Mouse (Mus musculus): ENCODE results near the gene Adssl1. TPM values are rescaled to one million over a fixed set of nuclear protein-coding genes. Genes with fewer than 3 reads are reported as not detected.
A peak's percentile ranks its signal among the peaks of the same experiment; 100 is the strongest.

Adssl1 gene
- polyA plus RNA-seq, 1 experiment from 2014 or later = 13.4 TPM

DNA sequence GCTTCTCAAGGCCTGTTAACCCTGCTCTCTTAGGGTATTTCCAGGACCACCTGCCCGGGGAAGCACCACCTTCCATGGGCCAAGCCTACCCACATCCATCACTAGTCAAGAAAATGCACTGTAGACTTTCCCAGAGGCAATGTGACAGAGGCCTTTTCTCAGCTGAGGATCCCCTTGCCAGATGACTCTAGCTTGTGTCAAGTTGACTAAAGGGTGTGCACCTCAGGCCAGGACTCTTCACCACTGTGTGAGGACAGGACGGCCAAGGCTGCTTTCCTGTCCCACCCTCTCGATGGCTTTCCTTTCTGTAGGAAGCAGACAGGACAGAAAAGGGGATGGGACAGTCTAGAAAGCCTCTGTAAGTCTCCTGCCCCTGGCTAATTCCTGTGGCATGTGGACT lies 28.1 kb upstream of the Adssl1 start:
- DNase-seq (ENCODE audit: low spot score) (no peak), ATAC-seq (replicated peaks; ENCODE audit: low FRiP score, low read depth) (no peak)
- TF ChIP-seq CTCF (IDR thresholded peaks at IDR 0.05; ENCODE audit: low read depth) = no peak
- no peak overlapping the region for H3K4me3 ChIP-seq (replicated peaks; ENCODE audit: low read depth, low read length)
- no peak overlapping the region for H3K27ac ChIP-seq
- WGBS = 92% methylated on average over 3 of the region's 3 CpGs
- H3K36me3 ChIP-seq (ENCODE audit: insufficient read depth, low read length) = no peaks in the 10 kb centered on the region
- no peak overlapping the region for H3K9ac ChIP-seq (ENCODE audit: low read depth, low read length)
- no peak overlapping the region for H3K4me2 ChIP-seq (ENCODE audit: low read length)
- no peaks in the 10 kb centered on the region for H3K9me3 ChIP-seq (replicated peaks; ENCODE audit: low read length)
- H3K4me1 ChIP-seq (replicated peaks; ENCODE audit: insufficient read depth, low read length) = peaks cover 50% of the 10 kb centered on the region
- H3K27me3 ChIP-seq (ENCODE audit: insufficient read depth, low read length) = no peaks in the 10 kb centered on the region

DNA sequence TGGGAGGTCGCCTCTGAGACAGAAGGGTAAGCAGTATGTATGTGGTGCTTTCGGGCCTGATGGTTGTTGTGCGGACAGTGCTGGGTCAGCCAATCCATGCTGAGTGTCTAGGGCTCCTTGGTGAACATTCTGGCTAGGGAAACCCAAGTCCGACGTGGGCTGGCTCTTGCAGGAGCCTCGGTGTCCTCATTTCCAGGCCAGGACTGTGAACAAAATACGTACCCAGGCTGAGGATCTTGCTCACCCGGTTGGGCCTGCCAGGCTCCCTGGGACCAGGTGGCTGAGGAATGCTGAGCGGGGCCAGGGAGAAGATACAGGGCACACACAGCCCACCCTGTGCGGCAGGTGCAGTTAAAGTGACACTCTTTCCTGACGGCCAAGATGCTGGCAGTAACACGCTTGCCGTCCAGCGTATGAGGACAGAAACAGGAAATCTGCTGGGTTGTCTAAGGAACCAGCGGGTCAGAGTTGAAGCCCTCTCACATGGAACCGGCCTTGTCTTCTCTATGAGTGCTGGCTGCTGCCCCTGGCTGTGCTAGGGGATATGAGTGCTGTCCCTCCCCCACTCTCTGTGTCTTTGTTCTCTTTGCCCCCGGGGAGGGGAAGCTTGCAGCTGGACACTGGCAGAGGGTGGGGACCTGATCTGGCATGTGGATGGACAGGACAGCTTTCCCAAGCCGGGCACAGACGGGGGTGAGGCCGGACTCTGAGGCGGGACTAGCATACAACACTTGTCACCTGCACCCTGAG lies 26.7 kb upstream of the Adssl1 start:
- Histone ChIP-seq H3K27me3 (ENCODE audit: insufficient read depth, low read length) (no peaks in the 10 kb centered on the region), H3K4me3 (replicated peaks; ENCODE audit: low read depth, low read length) (no peak overlapping the region), H3K4me2 (ENCODE audit: low read length) (no peak overlapping the region; the same call in 1 of the 2 replicates), H3K36me3 (ENCODE audit: insufficient read depth, low read length) (no peaks in the 10 kb centered on the region), H3K9me3 (replicated peaks; ENCODE audit: low read length) (no peaks in the 10 kb centered on the region), H3K4me1 (replicated peaks; ENCODE audit: insufficient read depth, low read length) (peaks cover 41% of the 10 kb centered on the region), H3K9ac (ENCODE audit: low read depth, low read length) (no peak overlapping the region), H3K27ac (no peak overlapping the region)
- TF ChIP-seq CTCF (IDR thresholded peaks at IDR 0.05; ENCODE audit: low read depth) = peak; percentile 11; the same call in 1 of the 2 replicates
- 60% methylated on average over 21 of the region's 21 CpGs for WGBS
- DNase-seq (ENCODE audit: low spot score) (peak; percentile 45), ATAC-seq (replicated peaks; ENCODE audit: low FRiP score, low read depth) (no peak)

GRCm38 (mm10) chr12:112593951-112594915 lies 25.6 kb upstream of the Adssl1 start:
- Histone ChIP-seq H3K4me3 (replicated peaks; ENCODE audit: low read depth, low read length) (no peak overlapping the region), H3K4me1 (replicated peaks; ENCODE audit: insufficient read depth, low read length) (peaks cover 35% of the 10 kb centered on the region), H3K4me2 (ENCODE audit: low read length) (no peak overlapping the region), H3K27me3 (ENCODE audit: insufficient read depth, low read length) (no peaks in the 10 kb centered on the region), H3K36me3 (ENCODE audit: insufficient read depth, low read length) (no peaks in the 10 kb centered on the region), H3K9me3 (replicated peaks; ENCODE audit: low read length) (no peaks in the 10 kb centered on the region), H3K9ac (ENCODE audit: low read depth, low read length) (peak overlapping the region; percentile 8; the same call in 1 of the 2 replicates), H3K27ac (peak overlapping the region; percentile 36; the same call in 1 of the 2 replicates)
- TF ChIP-seq CTCF (IDR thresholded peaks at IDR 0.05; ENCODE audit: low read depth) = no peak
- WGBS = 67% methylated on average over 16 of the region's 16 CpGs
- ATAC-seq (replicated peaks; ENCODE audit: low FRiP score, low read depth) (no peak), DNase-seq (ENCODE audit: low spot score) (no peak)

GRCm38 (mm10) chr12:112594989-112595388 lies 24.9 kb upstream of the Adssl1 start:
- no peaks in the 10 kb centered on the region for H3K36me3 ChIP-seq (ENCODE audit: insufficient read depth, low read length)
- no peak overlapping the region for H3K4me2 ChIP-seq (ENCODE audit: low read length)
- peak overlapping the region; percentile 36; the same call in 1 of the 2 replicates for H3K27ac ChIP-seq
- no peak overlapping the region for H3K4me3 ChIP-seq (replicated peaks; ENCODE audit: low read depth, low read length)
- no peak overlapping the region for H3K9ac ChIP-seq (ENCODE audit: low read depth, low read length)
- 49% methylated on average over 4 of the region's 4 CpGs for WGBS
- TF ChIP-seq CTCF (IDR thresholded peaks at IDR 0.05; ENCODE audit: low read depth) = no peak
- H3K27me3 ChIP-seq (ENCODE audit: insufficient read depth, low read length) = no peaks in the 10 kb centered on the region
- no peak for DNase-seq (ENCODE audit: low spot score)
- H3K4me1 ChIP-seq (replicated peaks; ENCODE audit: insufficient read depth, low read length) = peaks cover 29% of the 10 kb centered on the region; the same call in 1 of the 2 replicates
- H3K9me3 ChIP-seq (replicated peaks; ENCODE audit: low read length) = no peaks in the 10 kb centered on the region
- no peak for ATAC-seq (replicated peaks; ENCODE audit: low FRiP score, low read depth)

GRCm38 (mm10) chr12:112595626-112596025 lies 24.2 kb upstream of the Adssl1 start:
- Histone ChIP-seq H3K27ac (peak overlapping the region; percentile 4; the same call in 1 of the 2 replicates), H3K4me3 (replicated peaks; ENCODE audit: low read depth, low read length) (no peak overlapping the region), H3K36me3 (ENCODE audit: insufficient read depth, low read length) (no peaks in the 10 kb centered on the region), H3K9me3 (replicated peaks; ENCODE audit: low read length) (no peaks in the 10 kb centered on the region), H3K27me3 (ENCODE audit: insufficient read depth, low read length) (no peaks in the 10 kb centered on the region), H3K9ac (ENCODE audit: low read depth, low read length) (no peak overlapping the region), H3K4me1 (replicated peaks; ENCODE audit: insufficient read depth, low read length) (peaks cover 29% of the 10 kb centered on the region; the same call in 1 of the 2 replicates), H3K4me2 (ENCODE audit: low read length) (no peak overlapping the region)
- peak; percentile 33; the same call in 1 of the 2 replicates for ATAC-seq (replicated peaks; ENCODE audit: low FRiP score, low read depth)
- no peak for DNase-seq (ENCODE audit: low spot score)
- no peak for TF ChIP-seq CTCF (IDR thresholded peaks at IDR 0.05; ENCODE audit: low read depth)
- WGBS = 63% methylated on average over 4 of the region's 4 CpGs

GRCm38 (mm10) chr12:112596454-112596853 lies 23.4 kb upstream of the Adssl1 start:
- 59% methylated on average over 9 of the region's 9 CpGs for WGBS
- Histone ChIP-seq H3K4me1 (replicated peaks; ENCODE audit: insufficient read depth, low read length) (peaks cover 29% of the 10 kb centered on the region; the same call in 1 of the 2 replicates), H3K9ac (ENCODE audit: low read depth, low read length) (no peak overlapping the region), H3K36me3 (ENCODE audit: insufficient read depth, low read length) (no peaks in the 10 kb centered on the region), H3K4me3 (replicated peaks; ENCODE audit: low read depth, low read length) (no peak overlapping the region), H3K4me2 (ENCODE audit: low read length) (no peak overlapping the region), H3K27me3 (ENCODE audit: insufficient read depth, low read length) (no peaks in the 10 kb centered on the region), H3K27ac (no peak overlapping the region), H3K9me3 (replicated peaks; ENCODE audit: low read length) (no peaks in the 10 kb centered on the region)
- ATAC-seq (replicated peaks; ENCODE audit: low FRiP score, low read depth) = no peak
- DNase-seq (ENCODE audit: low spot score) = no peak
- no peak for TF ChIP-seq CTCF (IDR thresholded peaks at IDR 0.05; ENCODE audit: low read depth)

All from kidney, postnatal 0 days (tissue).